Mouse (Mus musculus): ENCODE data around the gene Epha3. TPM values are rescaled to one million over a fixed set of nuclear protein-coding genes. Genes with fewer than 3 reads are reported as not detected.

Gene Epha3
- polyA plus RNA-seq, 1 experiment = 4.7 TPM

DNA sequence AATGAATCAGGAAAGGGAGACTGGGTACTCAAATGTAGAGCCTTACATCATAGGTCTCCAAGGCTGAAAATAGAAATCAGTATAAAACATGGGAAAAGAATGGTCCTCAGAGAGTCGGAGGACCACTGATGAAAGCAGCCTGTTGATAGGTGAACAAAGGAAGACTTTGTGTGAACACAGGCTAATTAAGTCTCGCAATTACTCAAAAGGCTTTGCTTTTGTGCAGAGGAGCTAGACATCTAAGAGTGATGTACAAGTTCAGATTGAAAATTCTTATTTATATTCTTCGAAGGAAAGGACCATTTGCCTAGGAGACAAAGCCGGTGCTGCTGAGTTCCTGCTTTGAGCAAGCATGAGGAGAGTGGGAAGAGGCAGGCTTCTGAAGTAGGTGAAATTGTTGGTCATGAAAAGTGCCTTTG is 363.0 kb downstream of the Epha3 start:
- no peak for DNase-seq (ENCODE audit: low spot score)

All from urinary bladder, adult 2 months (tissue).